8 mouse cellular contexts compared by ENCODE assay signal in the genomic region with DNA sequence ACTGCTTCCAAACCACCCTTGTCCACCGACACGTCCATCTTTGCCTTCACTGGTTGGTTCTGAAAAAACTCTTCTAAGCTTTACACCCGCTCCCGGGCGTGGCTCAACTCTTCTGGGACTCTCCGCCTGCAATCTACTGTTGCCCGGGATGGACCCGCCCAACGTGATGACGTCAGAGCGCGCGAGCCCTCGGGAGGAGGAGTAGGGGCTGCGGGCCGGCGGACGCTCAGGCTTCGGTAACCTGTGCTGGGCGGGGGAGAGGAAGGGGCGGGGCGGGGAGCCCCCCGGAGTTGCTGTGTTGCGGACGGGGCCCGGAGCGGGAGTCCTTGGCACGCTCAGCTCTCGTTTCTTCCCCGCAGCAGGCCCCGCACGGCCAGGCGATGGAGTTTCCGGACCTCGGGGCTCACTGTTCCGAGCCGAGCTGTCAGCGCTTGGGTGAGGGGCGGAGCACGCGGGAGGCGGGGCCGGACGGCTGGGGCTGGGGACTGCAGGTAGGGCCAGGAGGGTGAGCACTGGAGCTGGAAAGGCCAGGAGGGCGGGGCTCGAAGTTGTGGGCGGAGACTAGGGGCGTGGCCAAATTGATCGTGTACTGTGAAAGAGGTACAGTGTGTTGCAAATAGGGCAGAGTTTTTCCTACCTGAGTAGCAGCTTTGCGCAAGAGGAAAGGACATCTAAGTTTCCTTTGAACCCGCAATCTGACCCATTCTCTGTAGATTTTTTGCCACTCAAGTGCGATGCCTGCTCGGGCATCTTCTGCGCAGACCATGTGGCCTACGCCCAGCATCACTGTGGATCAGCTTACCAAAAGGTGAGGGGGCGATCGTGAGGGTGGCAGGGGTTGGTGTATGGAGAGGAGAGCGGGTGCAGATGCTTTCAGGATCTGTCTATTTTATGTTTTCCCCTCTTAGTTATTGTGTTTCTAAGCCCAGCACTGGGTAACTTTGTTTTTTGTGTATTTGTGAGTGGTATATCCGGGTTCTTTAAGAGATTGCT. TPM values are rescaled to one million over a fixed set of nuclear protein-coding genes. Genes with fewer than 3 reads are reported as not detected.
DNase-seq lines count a peak whose midpoint lies in the region; ATAC-seq and TF ChIP-seq lines count a peak whose summit lies in the region.

A gene (plus strand): TSS at position 175 of the 993 bp plus-strand sequence.

- ATAC-seq in embryonic facial prominence, embryonic 14.5 days (ENCODE audit: low read depth), result peak; percentile 97
- ATAC-seq in limb, embryonic 13.5 days (ENCODE audit: low FRiP score, low read depth), result peak; percentile 98
- ATAC-seq in midbrain, embryonic 16.5 days, result peak; percentile 96

- H3K9ac ChIP-seq in embryonic facial prominence, embryonic 14.5 days (ENCODE audit: low read depth, low read length), result peak within 1 kb of the TSS; percentile 75
- peak within 1 kb of the TSS; percentile 71 for H3K9ac ChIP-seq in heart, adult 2 months (ENCODE audit: low read depth, low read length)
- peak within 1 kb of the TSS; percentile 70 for H3K9ac ChIP-seq in limb, embryonic 13.5 days
- H3K9ac ChIP-seq in midbrain, embryonic 16.5 days (ENCODE audit: low read depth, low read length), result peak within 1 kb of the TSS; percentile 91

- peak within 1 kb of the TSS; percentile 62 for H3K4me2 ChIP-seq in embryonic facial prominence, embryonic 14.5 days (ENCODE audit: low read depth, low read length)
- H3K4me2 ChIP-seq in limb, embryonic 13.5 days (replicated peaks), result peak within 1 kb of the TSS; percentile 80
- peak within 1 kb of the TSS; percentile 85 for H3K4me2 ChIP-seq in midbrain, embryonic 16.5 days (ENCODE audit: low read length)

- peaks cover 7% of the 10 kb centered on the region for H3K4me1 ChIP-seq in embryonic facial prominence, embryonic 14.5 days (ENCODE audit: control insufficient read depth, insufficient read depth, low read length)
- H3K4me1 ChIP-seq in heart, adult 2 months (ENCODE audit: control insufficient read depth, insufficient read depth, low read length), result peaks cover 3% of the 10 kb centered on the region
- peaks cover 9% of the 10 kb centered on the region for H3K4me1 ChIP-seq in limb, embryonic 13.5 days
- H3K4me1 ChIP-seq in midbrain, embryonic 16.5 days (ENCODE audit: control insufficient read depth, insufficient read depth, low read length), result peaks cover 9% of the 10 kb centered on the region

- H3K27ac ChIP-seq in embryonic facial prominence, embryonic 14.5 days (replicated peaks; ENCODE audit: low read depth, low read length), result peak within 1 kb of the TSS; percentile 85
- peak within 1 kb of the TSS; percentile 99 for H3K27ac ChIP-seq in heart, adult 2 months
- H3K27ac ChIP-seq in limb, embryonic 13.5 days, result peak within 1 kb of the TSS; percentile 86
- H3K27ac ChIP-seq in midbrain, embryonic 16.5 days (ENCODE audit: low read length), result peak within 1 kb of the TSS; percentile 90

- WGBS in embryonic facial prominence, embryonic 14.5 days, result 1% methylated on average over 54 of the region's 59 CpGs
- whole genome bisulfite sequencing in heart, adult 2 months, result 3% methylated on average over 59 of the region's 59 CpGs
- under 1% methylated on average over 57 of the region's 59 CpGs for WGBS in limb, embryonic 13.5 days
- under 1% methylated on average over 56 of the region's 59 CpGs for WGBS in midbrain, embryonic 16.5 days

- no peaks in the 10 kb centered on the region for H3K27me3 ChIP-seq in embryonic facial prominence, embryonic 14.5 days (replicated peaks; ENCODE audit: control insufficient read depth, insufficient read depth, low read length)
- H3K27me3 ChIP-seq in heart, adult 2 months (ENCODE audit: control insufficient read depth, insufficient read depth, low read length), result no peaks in the 10 kb centered on the region
- H3K27me3 ChIP-seq in limb, embryonic 13.5 days, result no peaks in the 10 kb centered on the region
- no peaks in the 10 kb centered on the region; the same call in 1 of the 2 replicates for H3K27me3 ChIP-seq in midbrain, embryonic 16.5 days (ENCODE audit: control insufficient read depth, insufficient read depth, low read depth, low read length)

- intact Hi-C loops in heart, adult 2 months (cut with DNase I), result loop anchor here (1.0 to 2.0 kb wide), 4 partner anchors 11 to 42 kb away; a partner anchor contains a TSS

- H3K36me3 ChIP-seq in embryonic facial prominence, embryonic 14.5 days (ENCODE audit: control insufficient read depth, insufficient read depth, low read length), result peaks cover 40% of the 10 kb centered on the region
- no peaks in the 10 kb centered on the region for H3K36me3 ChIP-seq in heart, adult 2 months (ENCODE audit: control insufficient read depth, insufficient read depth, low read length)
- H3K36me3 ChIP-seq in limb, embryonic 13.5 days, result peaks cover 41% of the 10 kb centered on the region
- H3K36me3 ChIP-seq in midbrain, embryonic 16.5 days (ENCODE audit: control insufficient read depth, insufficient read depth, low read length), result peaks cover 23% of the 10 kb centered on the region

- peak within 1 kb of the TSS; percentile 63 for H3K4me3 ChIP-seq in embryonic facial prominence, embryonic 14.5 days (ENCODE audit: low read depth, low read length)
- H3K4me3 ChIP-seq in heart, adult 2 months, result peak within 1 kb of the TSS; percentile 77
- H3K4me3 ChIP-seq in limb, embryonic 13.5 days, result peak within 1 kb of the TSS; percentile 70
- peak within 1 kb of the TSS; percentile 82 for H3K4me3 ChIP-seq in midbrain, embryonic 16.5 days (ENCODE audit: low read depth, low read length)

- peak; percentile 72; the same call in 1 of the 2 replicates for TF ChIP-seq EP300 in heart, adult 2 months (IDR thresholded peaks at IDR 0.05; ENCODE audit: insufficient read depth, low read depth, low read length)

- TF ChIP-seq CTCF in heart, adult 2 months (IDR thresholded peaks at IDR 0.05), result no peak

- H3K79me2 ChIP-seq in heart, adult 2 months (replicated peaks; ENCODE audit: control insufficient read depth, insufficient read depth, low read length), result no peaks in the 10 kb centered on the region

- peak; percentile 94 for TF ChIP-seq POLR2A in heart, adult 2 months (IDR thresholded peaks at IDR 0.05; ENCODE audit: insufficient read depth, low read depth, low read length)

- DNase-seq in 3T3-L1 (ENCODE audit: low read depth, low spot score), result peak; percentile 96
- peak; percentile 85 to 95 for DNase-seq in adrenal gland, postnatal 4 days (ENCODE audit: low spot score in 2 of 2)
- peak; percentile 97 for DNase-seq in embryonic facial prominence, embryonic 14.5 days (ENCODE audit: low spot score)
- peak; percentile 97 to 98 for DNase-seq in heart, adult 2 months
- peak; percentile 98 to 99 for DNase-seq in kidney, adult 8-10 months
- peak; percentile 99 for DNase-seq in spleen, postnatal 10 days (ENCODE audit: low spot score in 2 of 2)

- no peaks in the 10 kb centered on the region for H3K9me3 ChIP-seq in embryonic facial prominence, embryonic 14.5 days (ENCODE audit: control insufficient read depth, low read length)
- no peaks in the 10 kb centered on the region for H3K9me3 ChIP-seq in limb, embryonic 13.5 days
- H3K9me3 ChIP-seq in midbrain, embryonic 16.5 days (replicated peaks; ENCODE audit: control insufficient read depth, low read length, poor library complexity, severe bottlenecking), result no peaks in the 10 kb centered on the region

RNA-seq across cellular contexts. Expression of the gene that starts here (rescaled TPM):
- total RNA-seq in adrenal gland, postnatal 4 days (2021), result 10 to 100 TPM; 27.5 to 31.4 TPM
- 37.0 and 37.6 TPM in 2 replicates for polyA plus RNA-seq in embryonic facial prominence, embryonic 14.5 days (2014; fragmentation: Nextera tagmentation; extraction: Ambion mirVana)
- 10 to 100 TPM; 13.2 to 17.4 TPM for total RNA-seq in heart, adult 2 months (2021)
- 31.4 and 34.9 TPM in 2 replicates for polyA plus RNA-seq in heart, adult 2 months (2012; rRNA removed)
- 36.3 and 36.8 TPM in 2 replicates for polyA plus RNA-seq in limb, embryonic 13.5 days (2015; fragmentation: Nextera tagmentation; extraction: Ambion mirVana)
- polyA plus RNA-seq in midbrain, embryonic 16.5 days (2015; fragmentation: Nextera tagmentation; extraction: Ambion mirVana), result 38.2 and 41.8 TPM in 2 replicates

Comparison
In these comparisons a context has a peak if more than half of its experiments do, and no peak if none do; other contexts are left out.
1. Peak in every context shown above with its lines: DNase-seq, ATAC-seq, H3K4me3 ChIP-seq and H3K27ac ChIP-seq.